Mouse (Mus musculus): ENCODE data around the gene Ugt1a7c. TPM values are rescaled to one million over a fixed set of nuclear protein-coding genes. Genes with fewer than 3 reads are reported as not detected.
"Not testable (repeated sequence)": the region's sequence is repeated elsewhere in the genome, so short reads cannot be mapped to it uniquely, and the experiment has no call there.

The Ugt1a7c gene
- total RNA-seq, 2 experiments from 2014 or later = 0.72 to 1.2 TPM

GRCm38 (mm10) chr1:88225301-88225700 lies 130.4 kb downstream of the Ugt1a7c start:
- not testable (repeated sequence) for DNase-seq

GRCm38 (mm10) chr1:88225741-88226140 lies 130.9 kb downstream of the Ugt1a7c start:
- peak; percentile 6 for DNase-seq

- peak; percentile 9 for DNase-seq
These were observed 132.0 kb downstream of the Ugt1a7c start, which contains the start of gene Mroh2a for GRCm38 (mm10) chr1:88226670-88227379. TSS of gene Mroh2a (plus strand) at chr1:88226986.

- peak; percentile 8 for DNase-seq
These were observed 132.6 kb downstream of the Ugt1a7c start for GRCm38 (mm10) chr1:88227482-88227881.

- peak; percentile 11 for DNase-seq
These were observed 133.3 kb downstream of the Ugt1a7c start for GRCm38 (mm10) chr1:88228121-88228520.

GRCm38 (mm10) chr1:88229566-88229965 lies 134.7 kb downstream of the Ugt1a7c start:
- no peak for DNase-seq

- peak; percentile 20 for DNase-seq
These were observed 135.1 kb downstream of the Ugt1a7c start for GRCm38 (mm10) chr1:88229986-88230385.

- DNase-seq = peak; percentile 10
These were observed 135.6 kb downstream of the Ugt1a7c start for GRCm38 (mm10) chr1:88230421-88230820.

- DNase-seq = peak; percentile 4
These were observed 136.3 kb downstream of the Ugt1a7c start for GRCm38 (mm10) chr1:88230981-88231802.

- peak; percentile 8 for DNase-seq
These were observed 137.1 kb downstream of the Ugt1a7c start for GRCm38 (mm10) chr1:88231803-88232499.

- no peak for DNase-seq
These were observed 138.0 kb downstream of the Ugt1a7c start for GRCm38 (mm10) chr1:88232664-88233380.

- DNase-seq = no peak
These were observed 138.8 kb downstream of the Ugt1a7c start for GRCm38 (mm10) chr1:88233421-88234247.

GRCm38 (mm10) chr1:88234248-88234610 lies 139.4 kb downstream of the Ugt1a7c start:
- no peak for DNase-seq

- DNase-seq = no peak
These were observed 139.8 kb downstream of the Ugt1a7c start for GRCm38 (mm10) chr1:88234646-88235045.

GRCm38 (mm10) chr1:88235046-88235893 lies 140.4 kb downstream of the Ugt1a7c start:
- DNase-seq = no peak

GRCm38 (mm10) chr1:88235894-88236415 lies 141.1 kb downstream of the Ugt1a7c start:
- no peak for DNase-seq

- no peak for DNase-seq
These were observed 142.4 kb downstream of the Ugt1a7c start for GRCm38 (mm10) chr1:88237311-88237710.

GRCm38 (mm10) chr1:88238771-88239170 lies 143.9 kb downstream of the Ugt1a7c start:
- no peak for DNase-seq

GRCm38 (mm10) chr1:88240072-88240471 lies 145.2 kb downstream of the Ugt1a7c start:
- no peak for DNase-seq

GRCm38 (mm10) chr1:88240579-88240978 lies 145.7 kb downstream of the Ugt1a7c start:
- no peak for DNase-seq

Data from heart, postnatal 4 days (tissue).